Mouse (Mus musculus) heart, embryonic 11.5 days (tissue): ENCODE data around the gene Smbd1. TPM values are rescaled to one million over a fixed set of nuclear protein-coding genes. Genes with fewer than 3 reads are reported as not detected.

Experiments used
- ATAC-seq: fragments of 200-750 bp; cut with Nextera tagmentation; replicated peaks from 2 replicates; pipeline ENCODE4 v1.8.0; 2017; ENCODE audit warnings: moderate library complexity; ENCODE audit not compliant: insufficient number of reproducible peaks, low FRiP score, low TSS enrichment
- H3K27ac ChIP-seq: fragments of 300-500 bp; sonication (generic); 2 replicates; pipeline ENCODE4 v1.5.1; 2014; ENCODE audit warnings: mild to moderate bottlenecking, low read depth, low read length
- H3K27me3 ChIP-seq: fragments of 300-500 bp; sonication (generic); 2 replicates; pipeline ENCODE4 v1.6.1; 2014; ENCODE audit warnings: mild to moderate bottlenecking, low read length, mixed read lengths; ENCODE audit not compliant: control insufficient read depth, insufficient read depth
- H3K36me3 ChIP-seq: fragments of 300-500 bp; sonication (generic); 2 replicates; pipeline ENCODE4 v1.6.1; 2014; ENCODE audit warnings: mild to moderate bottlenecking, low read length, moderate library complexity, mixed read lengths; ENCODE audit not compliant: control insufficient read depth, insufficient read depth
- H3K4me1 ChIP-seq: fragments of 300-500 bp; sonication (generic); 2 replicates; pipeline ENCODE4 v1.6.1; 2014; ENCODE audit warnings: low read length; ENCODE audit not compliant: control insufficient read depth, insufficient read depth
- H3K4me2 ChIP-seq: fragments of 300-500 bp; sonication (generic); 2 replicates; pipeline ENCODE4 v1.6.1; 2014; ENCODE audit warnings: mild to moderate bottlenecking, moderate library complexity
- H3K4me3 ChIP-seq: fragments of 300-500 bp; sonication (generic); 2 replicates; pipeline ENCODE4 v1.5.1; 2014; ENCODE audit warnings: low read depth, low read length
- H3K9ac ChIP-seq: fragments of 300-500 bp; sonication (generic); 2 replicates; pipeline ENCODE4 v1.6.1; 2014; ENCODE audit warnings: mild to moderate bottlenecking, low read depth, low read length, moderate library complexity
- H3K9me3 ChIP-seq: fragments of 300-500 bp; sonication (generic); replicated peaks from 2 replicates; pipeline ENCODE4 v1.6.1; 2016; ENCODE audit warnings: low read length; ENCODE audit not compliant: control insufficient read depth
- WGBS: fragments of 180-500 bp; shearing (Covaris S2); extraction: QIAGEN DNeasy Blood & Tissue Kit; methylation state at CpG from one replicate; pipeline ENCODE4 v1.1.7; 2014; ENCODE audit not compliant: insufficient replicate concordance; 5-methylcytosine and 5-hydroxymethylcytosine counted together
- polyA plus RNA-seq: library from polyadenylated mRNA; unstranded; fragments of >200 nt; fragmentation: Nextera tagmentation; extraction: Ambion mirVana; gene quantifications from 2 replicates; pipeline ENCODE4 v1.2.1, GENCODE M21; 2014

Smbd1 gene
- polyA plus RNA-seq, 1 experiment from 2014 or later: not detected

- H3K36me3 ChIP-seq: peaks cover 29% of the 10 kb centered on the region
- no peak overlapping the region for H3K9ac ChIP-seq
- H3K4me2 ChIP-seq: no peak overlapping the region
- 81% methylated on average over 4 of the region's 4 CpGs for WGBS
- no peaks in the 10 kb centered on the region for H3K4me1 ChIP-seq
- H3K9me3 ChIP-seq: no peaks in the 10 kb centered on the region
- ATAC-seq: no peak
- H3K4me3 ChIP-seq: no peak overlapping the region
- H3K27ac ChIP-seq: no peak overlapping the region
- no peaks in the 10 kb centered on the region for H3K27me3 ChIP-seq
These were observed 21.2 kb upstream of the Smbd1 start for GRCm38 (mm10) chr16:32831501-32831900.

- Histone ChIP-seq H3K27ac (no peak overlapping the region), H3K4me3 (no peak overlapping the region), H3K9ac (no peak overlapping the region), H3K36me3 (peaks cover 24% of the 10 kb centered on the region), H3K9me3 (no peaks in the 10 kb centered on the region), H3K4me1 (no peaks in the 10 kb centered on the region), H3K27me3 (no peaks in the 10 kb centered on the region), H3K4me2 (no peak overlapping the region)
- 81% methylated on average over 11 of the region's 11 CpGs for WGBS
- no peak for ATAC-seq
These were observed 18.8 kb upstream of the Smbd1 start for GRCm38 (mm10) chr16:32829104-32829503.

- Histone ChIP-seq H3K4me2 (no peak overlapping the region), H3K4me3 (no peak overlapping the region), H3K36me3 (peaks cover 27% of the 10 kb centered on the region), H3K27ac (no peak overlapping the region), H3K9me3 (no peaks in the 10 kb centered on the region), H3K4me1 (peaks cover 20% of the 10 kb centered on the region), H3K9ac (no peak overlapping the region), H3K27me3 (no peaks in the 10 kb centered on the region)
- WGBS: 91% methylated on average over 11 of the region's 11 CpGs
- no peak for ATAC-seq
These were observed 16.2 kb upstream of the Smbd1 start for GRCm38 (mm10) chr16:32826521-32826920.

- Histone ChIP-seq H3K4me1 (peaks cover 27% of the 10 kb centered on the region), H3K9ac (no peak overlapping the region), H3K36me3 (peaks cover 27% of the 10 kb centered on the region), H3K9me3 (no peaks in the 10 kb centered on the region), H3K27me3 (no peaks in the 10 kb centered on the region), H3K27ac (no peak overlapping the region), H3K4me3 (no peak overlapping the region), H3K4me2 (no peak overlapping the region)
- ATAC-seq: no peak
- 57% methylated on average over 12 of the region's 12 CpGs for WGBS
These were observed 15.1 kb upstream of the Smbd1 start for GRCm38 (mm10) chr16:32825380-32825779.

- peaks cover 24% of the 10 kb centered on the region for H3K36me3 ChIP-seq
- WGBS: 91% methylated on average over 13 of the region's 13 CpGs
- ATAC-seq: no peak
- H3K9ac ChIP-seq: no peak overlapping the region
- no peaks in the 10 kb centered on the region for H3K9me3 ChIP-seq
- H3K4me3 ChIP-seq: no peak overlapping the region
- no peak overlapping the region for H3K4me2 ChIP-seq
- no peaks in the 10 kb centered on the region for H3K27me3 ChIP-seq
- peaks cover 27% of the 10 kb centered on the region for H3K4me1 ChIP-seq
- no peak overlapping the region for H3K27ac ChIP-seq
These were observed 13.8 kb upstream of the Smbd1 start for GRCm38 (mm10) chr16:32824061-32824460.

GRCm38 (mm10) chr16:32823487-32823886 lies 13.2 kb upstream of the Smbd1 start:
- H3K4me3 ChIP-seq: no peak overlapping the region
- peaks cover 24% of the 10 kb centered on the region for H3K36me3 ChIP-seq
- WGBS: 86% methylated on average over 8 of the region's 8 CpGs
- no peaks in the 10 kb centered on the region for H3K27me3 ChIP-seq
- no peak overlapping the region for H3K4me2 ChIP-seq
- no peak for ATAC-seq
- peak overlapping the region; percentile 79; the same call in 1 of the 2 replicates for H3K27ac ChIP-seq
- peaks cover 27% of the 10 kb centered on the region for H3K4me1 ChIP-seq
- H3K9ac ChIP-seq: no peak overlapping the region
- no peaks in the 10 kb centered on the region for H3K9me3 ChIP-seq

- H3K4me3 ChIP-seq: no peak overlapping the region
- H3K36me3 ChIP-seq: peaks cover 22% of the 10 kb centered on the region
- 76% methylated on average over 5 of the region's 5 CpGs for WGBS
- no peak overlapping the region for H3K4me2 ChIP-seq
- peaks cover 27% of the 10 kb centered on the region for H3K4me1 ChIP-seq
- no peak for ATAC-seq
- H3K9me3 ChIP-seq: no peaks in the 10 kb centered on the region
- no peaks in the 10 kb centered on the region for H3K27me3 ChIP-seq
- H3K27ac ChIP-seq: peak overlapping the region; percentile 79
- H3K9ac ChIP-seq: peak overlapping the region; percentile 39; the same call in 1 of the 2 replicates
These were observed 12.6 kb upstream of the Smbd1 start for GRCm38 (mm10) chr16:32822881-32823280.

GRCm38 (mm10) chr16:32822450-32822827 lies 12.2 kb upstream of the Smbd1 start:
- peak overlapping the region; percentile 79 for H3K27ac ChIP-seq
- no peak overlapping the region for H3K4me3 ChIP-seq
- no peak for ATAC-seq
- H3K9ac ChIP-seq: peak overlapping the region; percentile 39; the same call in 1 of the 2 replicates
- H3K4me1 ChIP-seq: peaks cover 27% of the 10 kb centered on the region
- no peaks in the 10 kb centered on the region for H3K9me3 ChIP-seq
- peak overlapping the region; percentile 31 for H3K4me2 ChIP-seq
- no peaks in the 10 kb centered on the region for H3K27me3 ChIP-seq
- 51% methylated on average over 6 of the region's 6 CpGs for WGBS
- H3K36me3 ChIP-seq: peaks cover 19% of the 10 kb centered on the region

- Histone ChIP-seq H3K9ac (peak overlapping the region; percentile 39; the same call in 1 of the 2 replicates), H3K4me3 (no peak overlapping the region), H3K27ac (peak overlapping the region; percentile 79), H3K36me3 (peaks cover 14% of the 10 kb centered on the region), H3K9me3 (no peaks in the 10 kb centered on the region), H3K27me3 (no peaks in the 10 kb centered on the region), H3K4me1 (peaks cover 27% of the 10 kb centered on the region), H3K4me2 (peak overlapping the region; percentile 31)
- 29% methylated on average over 10 of the region's 10 CpGs for WGBS
- peak; percentile 69 for ATAC-seq
These were observed 11.6 kb upstream of the Smbd1 start for GRCm38 (mm10) chr16:32821772-32822449.
